Mouse (Mus musculus): ENCODE data around the gene Gm20388. TPM values are rescaled to one million over a fixed set of nuclear protein-coding genes. Genes with fewer than 3 reads are reported as not detected.

Gm20388 gene
- polyA plus RNA-seq, 1 experiment from 2014 or later: not detected

DNA sequence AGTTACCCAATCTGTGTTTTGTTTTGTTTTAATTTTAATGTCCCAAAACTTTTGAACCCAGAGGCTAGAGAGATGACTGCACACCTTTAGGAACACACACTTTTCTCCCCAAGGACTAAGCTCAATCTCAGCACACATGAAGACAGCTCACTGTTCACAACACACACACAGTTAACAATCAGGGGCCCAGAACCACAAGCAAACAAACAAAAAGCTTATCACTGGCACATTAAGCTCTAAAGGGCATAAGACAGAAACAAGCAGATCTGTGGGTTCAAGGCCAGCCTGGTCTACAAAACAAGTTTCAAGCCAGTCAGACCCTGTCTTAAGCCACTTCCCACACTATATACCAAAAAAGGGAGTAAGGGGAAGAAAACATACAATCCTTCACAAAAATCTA is 3122.8 kb downstream of the Gm20388 start:
- Histone ChIP-seq H3K9ac (0 out of 2 replicates have a peak overlapping the region, but pooled peaks have one; percentile 29), H3K27ac (peak overlapping the region; percentile 68), H3K36me3 (0 out of 2 replicates have a peak, but pooled peaks cover 5% of the 10 kb centered on the region), H3K9me3 (replicated peaks) (no peaks in the 10 kb centered on the region), H3K27me3 (no peaks in the 10 kb centered on the region), H3K4me3 (replicated peaks) (no peak overlapping the region), H3K4me2 (peak overlapping the region; percentile 12), H3K4me1 (replicated peaks) (peaks cover 90% of the 10 kb centered on the region)
- DNase-seq: no peak
- no peak for ATAC-seq (ENCODE audit: low read depth)

GRCm38 (mm10) chr8:123034171-123034570 is 3123.5 kb downstream of the Gm20388 start:
- Histone ChIP-seq H3K27ac (peak overlapping the region; percentile 68), H3K4me2 (peak overlapping the region; percentile 13)
- 28% methylated on average over 6 of the region's 6 CpGs for WGBS (ENCODE audit: insufficient replicate concordance)

DNA sequence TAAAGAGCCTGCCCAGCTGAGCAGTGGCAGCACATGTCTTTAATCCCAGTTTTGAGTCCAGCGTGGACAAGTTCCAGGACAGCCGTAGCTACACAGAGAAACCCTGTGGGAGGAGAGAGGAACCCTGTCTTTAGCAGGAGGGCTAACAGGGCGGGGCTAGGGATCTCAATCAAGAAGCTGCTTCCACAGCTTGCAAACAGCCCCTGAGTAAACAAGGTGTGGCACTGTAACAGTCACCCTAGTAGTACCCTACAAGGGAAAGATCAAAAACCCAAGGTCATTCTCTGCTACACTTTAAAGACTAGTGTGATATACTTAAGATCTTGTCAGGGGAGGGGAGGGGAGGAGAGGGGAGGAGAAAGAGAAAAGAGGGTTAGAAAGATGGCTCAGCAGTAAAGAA is 3126.3 kb downstream of the Gm20388 start:
- Histone ChIP-seq H3K27ac (peak overlapping the region; percentile 94), H3K9ac (peak overlapping the region; percentile 57), H3K36me3 (0 out of 2 replicates have a peak, but pooled peaks cover 3% of the 10 kb centered on the region), H3K4me3 (replicated peaks) (peak overlapping the region; percentile 15), H3K4me1 (replicated peaks) (peaks cover 88% of the 10 kb centered on the region), H3K4me2 (peak overlapping the region; percentile 51), H3K9me3 (replicated peaks) (no peaks in the 10 kb centered on the region), H3K27me3 (no peaks in the 10 kb centered on the region)
- ATAC-seq (ENCODE audit: low read depth) (peak; percentile 89), DNase-seq (peak; percentile 56)
- WGBS (ENCODE audit: insufficient replicate concordance): 9% methylated on average over 3 of the region's 3 CpGs

More at GRCm38 (mm10) chr8:123034171-123034570, 3123.5 kb downstream of the Gm20388 start:
- Histone ChIP-seq H3K4me3 (replicated peaks) (no peak overlapping the region), H3K4me1 (replicated peaks) (peaks cover 90% of the 10 kb centered on the region), H3K27me3 (no peaks in the 10 kb centered on the region), H3K36me3 (0 out of 2 replicates have a peak, but pooled peaks cover 5% of the 10 kb centered on the region), H3K9me3 (replicated peaks) (no peaks in the 10 kb centered on the region), H3K9ac (peak overlapping the region; percentile 7; the same call in 1 of the 2 replicates)
- no peak for DNase-seq
- ATAC-seq (ENCODE audit: low read depth): no peak

DNA sequence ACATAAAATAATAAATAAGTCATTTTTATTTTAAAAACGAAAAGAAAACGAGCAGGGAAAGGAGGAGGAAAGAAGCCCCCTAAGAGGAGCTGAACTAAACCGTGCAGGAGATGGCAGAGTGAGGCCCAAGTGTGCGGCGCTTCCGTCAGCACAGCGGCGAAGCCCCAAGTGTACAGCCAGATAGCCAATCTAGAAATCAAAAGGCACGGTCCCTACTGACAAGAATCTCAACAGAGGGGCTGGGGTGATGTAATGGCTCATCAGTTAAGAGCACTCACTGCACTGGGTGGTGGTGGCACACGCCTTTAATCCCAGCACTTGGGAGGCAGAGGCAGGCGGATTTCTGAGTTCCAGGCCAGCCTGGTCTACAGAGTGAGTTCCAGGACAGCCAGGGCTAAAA is 3126.8 kb downstream of the Gm20388 start:
- Histone ChIP-seq H3K27me3 (no peaks in the 10 kb centered on the region), H3K9ac (peak overlapping the region; percentile 57), H3K4me2 (peak overlapping the region; percentile 51), H3K36me3 (no peaks in the 10 kb centered on the region), H3K4me1 (replicated peaks) (peaks cover 83% of the 10 kb centered on the region), H3K27ac (peak overlapping the region; percentile 94), H3K4me3 (replicated peaks) (peak overlapping the region; percentile 15), H3K9me3 (replicated peaks) (no peaks in the 10 kb centered on the region)
- DNase-seq: peak; percentile 45
- 20% methylated on average over 11 of the region's 11 CpGs for WGBS (ENCODE audit: insufficient replicate concordance)
- ATAC-seq (ENCODE audit: low read depth): no peak

GRCm38 (mm10) chr8:123038351-123038750 is 3127.7 kb downstream of the Gm20388 start:
- no peak overlapping the region for H3K4me2 ChIP-seq
- H3K4me1 ChIP-seq (replicated peaks): peaks cover 79% of the 10 kb centered on the region
- 48% methylated on average over 2 of the region's 2 CpGs for WGBS (ENCODE audit: insufficient replicate concordance)
- H3K4me3 ChIP-seq (replicated peaks): no peak overlapping the region
- no peaks in the 10 kb centered on the region for H3K9me3 ChIP-seq (replicated peaks)
- H3K27ac ChIP-seq: peak overlapping the region; percentile 5; the same call in 1 of the 2 replicates
- no peaks in the 10 kb centered on the region for H3K36me3 ChIP-seq
- DNase-seq: no peak
- H3K9ac ChIP-seq: no peak overlapping the region
- no peak for ATAC-seq (ENCODE audit: low read depth)
- no peaks in the 10 kb centered on the region for H3K27me3 ChIP-seq

DNA sequence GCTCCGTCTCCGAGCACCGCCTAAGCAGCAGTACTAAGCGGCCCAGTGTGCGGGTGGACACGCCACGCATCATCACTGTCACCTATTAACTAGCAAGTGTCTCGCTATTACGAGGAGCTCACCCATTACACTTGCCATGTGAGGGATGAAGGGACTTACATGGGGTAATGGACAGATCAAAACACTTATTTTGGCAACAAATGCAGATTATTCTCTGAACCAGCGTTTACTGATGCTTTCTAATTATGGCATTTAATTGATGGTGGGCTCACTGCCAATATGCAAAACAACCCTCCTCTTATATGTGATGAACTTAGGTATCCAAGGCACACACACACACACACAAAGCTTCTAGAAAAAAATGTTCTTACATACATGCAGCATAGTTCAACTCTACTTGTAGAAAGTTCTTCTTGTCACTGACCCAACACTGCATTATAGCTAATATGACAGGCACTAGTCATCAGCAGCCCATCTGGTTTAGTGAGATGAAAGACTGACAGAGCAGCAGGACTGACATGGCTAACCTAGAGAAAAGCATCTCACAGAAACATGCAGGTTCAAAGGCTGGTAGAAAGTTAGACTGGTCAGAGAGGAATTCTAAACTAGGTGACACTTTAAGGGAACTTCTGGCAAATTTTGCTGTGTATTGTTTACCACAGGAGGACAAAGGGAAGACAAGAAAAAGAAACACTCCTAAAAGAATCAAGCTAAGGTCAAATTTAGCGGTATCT is 3128.9 kb downstream of the Gm20388 start:
- H3K27me3 ChIP-seq: no peaks in the 10 kb centered on the region
- ATAC-seq (ENCODE audit: low read depth): no peak
- DNase-seq: no peak
- peak overlapping the region; percentile 94 for H3K27ac ChIP-seq
- H3K4me1 ChIP-seq (replicated peaks): peaks cover 79% of the 10 kb centered on the region
- 78% methylated on average over 11 of the region's 11 CpGs for WGBS (ENCODE audit: insufficient replicate concordance)
- H3K9ac ChIP-seq: peak overlapping the region; percentile 100
- H3K4me3 ChIP-seq (replicated peaks): peak overlapping the region; percentile 100
- no peaks in the 10 kb centered on the region for H3K36me3 ChIP-seq
- H3K9me3 ChIP-seq (replicated peaks): no peaks in the 10 kb centered on the region
- peak overlapping the region; percentile 88 for H3K4me2 ChIP-seq

DNA sequence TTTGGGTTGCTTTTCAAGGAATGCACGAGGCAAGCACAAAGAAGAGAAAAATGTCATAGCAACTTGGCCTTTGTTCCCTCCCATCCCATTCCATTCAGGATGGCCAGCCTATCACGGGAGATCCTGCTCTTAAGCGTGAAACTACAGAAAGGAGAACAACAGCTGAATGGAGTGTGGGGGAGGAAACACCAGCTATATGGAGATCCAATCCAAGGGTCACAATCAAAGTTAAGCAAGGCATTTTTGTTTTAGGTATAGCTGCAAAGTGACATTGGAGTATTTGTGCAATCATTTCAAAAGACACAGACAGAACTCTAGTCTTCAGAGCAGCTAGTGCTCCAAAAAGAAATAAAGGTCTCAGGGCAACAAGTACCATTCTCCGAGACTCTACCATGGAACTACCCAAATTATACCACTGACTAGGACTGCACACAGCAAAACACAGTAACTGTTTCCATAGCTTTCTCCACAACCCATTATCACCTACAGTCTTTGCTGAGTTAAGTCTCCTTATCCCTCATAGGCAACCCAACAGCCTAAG is 3129.5 kb downstream of the Gm20388 start:
- peak overlapping the region; percentile 94 for H3K27ac ChIP-seq
- DNase-seq: no peak
- no peaks in the 10 kb centered on the region for H3K9me3 ChIP-seq (replicated peaks)
- ATAC-seq (ENCODE audit: low read depth): no peak
- H3K27me3 ChIP-seq: no peaks in the 10 kb centered on the region
- peak overlapping the region; percentile 88 for H3K4me2 ChIP-seq
- H3K9ac ChIP-seq: peak overlapping the region; percentile 100
- H3K36me3 ChIP-seq: 0 out of 2 replicates have a peak, but pooled peaks cover 2% of the 10 kb centered on the region
- H3K4me3 ChIP-seq (replicated peaks): peak overlapping the region; percentile 100
- H3K4me1 ChIP-seq (replicated peaks): peaks cover 79% of the 10 kb centered on the region
- 26% methylated on average over 4 of the region's 4 CpGs for WGBS (ENCODE audit: insufficient replicate concordance)

- Histone ChIP-seq H3K4me1 (replicated peaks) (peaks cover 76% of the 10 kb centered on the region), H3K9ac (peak overlapping the region; percentile 100), H3K4me2 (peak overlapping the region; percentile 88), H3K27ac (peak overlapping the region; percentile 94), H3K36me3 (0 out of 2 replicates have a peak, but pooled peaks cover 3% of the 10 kb centered on the region), H3K27me3 (no peaks in the 10 kb centered on the region), H3K4me3 (replicated peaks) (peak overlapping the region; percentile 100), H3K9me3 (replicated peaks) (no peaks in the 10 kb centered on the region)
- ATAC-seq (ENCODE audit: low read depth): no peak
- under 1% methylated on average over 63 of the region's 71 CpGs for WGBS (ENCODE audit: insufficient replicate concordance)
- peak; percentile 37 for DNase-seq
Measured at GRCm38 (mm10) chr8:123041008-123041773, 3130.6 kb downstream of the Gm20388 start.

GRCm38 (mm10) chr8:123041774-123042105 is 3131.1 kb downstream of the Gm20388 start:
- Histone ChIP-seq H3K4me1 (replicated peaks) (peaks cover 70% of the 10 kb centered on the region), H3K4me2 (peak overlapping the region; percentile 88), H3K4me3 (replicated peaks) (peak overlapping the region; percentile 100), H3K9me3 (replicated peaks) (no peaks in the 10 kb centered on the region), H3K9ac (peak overlapping the region; percentile 100), H3K27ac (peak overlapping the region; percentile 94), H3K27me3 (no peaks in the 10 kb centered on the region), H3K36me3 (0 out of 2 replicates have a peak, but pooled peaks cover 3% of the 10 kb centered on the region)
- DNase-seq (no peak), ATAC-seq (ENCODE audit: low read depth) (no peak; the same call in 1 of the 2 replicates)
- 2% methylated on average over 42 of the region's 60 CpGs for WGBS (ENCODE audit: insufficient replicate concordance)

GRCm38 (mm10) chr8:123042158-123042973 is 3131.7 kb downstream of the Gm20388 start, which contains the start of gene Ankrd11:
Gene Ankrd11 (minus strand): TSS chr8:123042277.
- Histone ChIP-seq H3K4me1 (replicated peaks) (peaks cover 64% of the 10 kb centered on the region), H3K9ac (peak within 1 kb of the TSS; percentile 100), H3K27ac (peak within 1 kb of the TSS; percentile 100), H3K4me2 (peak within 1 kb of the TSS; percentile 90), H3K9me3 (replicated peaks) (no peaks in the 10 kb centered on the region), H3K27me3 (no peaks in the 10 kb centered on the region), H3K4me3 (replicated peaks) (peak within 1 kb of the TSS; percentile 100), H3K36me3 (0 out of 2 replicates have a peak, but pooled peaks cover 3% of the 10 kb centered on the region)
- ATAC-seq (ENCODE audit: low read depth): peak; percentile 95
- WGBS (ENCODE audit: insufficient replicate concordance): under 1% methylated on average over 90 of the region's 91 CpGs
- peak; percentile 100 for DNase-seq

Measured in liver, embryonic 13.5 days (tissue).